Mouse (Mus musculus) heart, postnatal 0 days (tissue): ENCODE measurements around the gene Myo9a. TPM values are rescaled to one million over a fixed set of nuclear protein-coding genes. Genes with fewer than 3 reads are reported as not detected.

Source experiments
- ATAC-seq: fragments of 200-750 bp; cut with Nextera tagmentation; 2 replicates; pipeline ENCODE4 v1.8.0; 2017; ENCODE audit warnings: low read depth, moderate number of reproducible peaks, moderate library complexity; ENCODE audit not compliant: insufficient read depth
- DNase-seq: peaks from one replicate; pipeline ENCODE4 v3.0.0-alpha.2; 2016; ENCODE audit warnings: low spot score
- H3K27ac ChIP-seq: fragments of 300-500 bp; sonication (generic); 2 replicates; pipeline ENCODE4 v1.5.1; 2014; ENCODE audit warnings: low read depth, mild to moderate bottlenecking
- H3K27me3 ChIP-seq: fragments of 300-500 bp; sonication (generic); 2 replicates; pipeline ENCODE4 v1.6.1; 2014; ENCODE audit warnings: low read length, mixed read lengths; ENCODE audit not compliant: control insufficient read depth, insufficient read depth
- H3K36me3 ChIP-seq: fragments of 300-500 bp; sonication (generic); replicated peaks from 2 replicates; pipeline ENCODE4 v1.6.1; 2014; ENCODE audit warnings: low read length, mixed read lengths; ENCODE audit not compliant: control insufficient read depth, insufficient read depth
- H3K4me1 ChIP-seq: fragments of 300-500 bp; sonication (generic); 2 replicates; pipeline ENCODE4 v1.6.1; 2014; ENCODE audit warnings: antibody characterized with exemption; ENCODE audit not compliant: control insufficient read depth, insufficient read depth
- H3K4me2 ChIP-seq: fragments of 300-500 bp; sonication (generic); 2 replicates; pipeline ENCODE4 v1.6.1; 2014; ENCODE audit warnings: low read depth, mild to moderate bottlenecking, low read length, moderate library complexity
- H3K4me3 ChIP-seq: fragments of 300-500 bp; sonication (generic); 2 replicates; pipeline ENCODE4 v1.5.1; 2014; ENCODE audit warnings: low read depth, low read length
- H3K9ac ChIP-seq: fragments of 300-500 bp; sonication (generic); replicated peaks from 2 replicates; pipeline ENCODE4 v1.6.1; 2014; ENCODE audit warnings: low read depth, low read length, mixed read lengths
- H3K9me3 ChIP-seq: fragments of 300-500 bp; sonication (generic); replicated peaks from 2 replicates; pipeline ENCODE4 v1.6.1; 2016; ENCODE audit warnings: low read length; ENCODE audit not compliant: control insufficient read depth
- CTCF ChIP-seq: IDR thresholded peaks from 2 replicates; pipeline ENCODE4 v1.5.1; 2016; ENCODE audit warnings: antibody characterized with exemption, control low read depth, low read depth
- EP300 ChIP-seq: IDR thresholded peaks from 2 replicates; pipeline ENCODE4 v1.6.1; 2016; ENCODE audit warnings: antibody characterized with exemption, low read depth
- WGBS: fragments of 180-500 bp; shearing (Covaris S2); extraction: QIAGEN DNeasy Blood & Tissue Kit; methylation state at CpG from one replicate; pipeline ENCODE4 v1.1.7; 2014; 5-methylcytosine and 5-hydroxymethylcytosine counted together
- polyA plus RNA-seq: library from polyadenylated mRNA; unstranded; fragments of >200 nt; fragmentation: Nextera tagmentation; extraction: Ambion mirVana; gene quantifications from 2 replicates; pipeline ENCODE4 v1.2.1, GENCODE M21; 2015
- total RNA-seq: library from RNA; depleted of rRNA; stranded (reverse); fragments of >200 nt; gene quantifications from 2 replicates; pipeline ENCODE4 v1.2.3, GENCODE M21; 2014; ENCODE audit warnings: low replicate concordance

Gene Myo9a
- total and polyA plus RNA-seq, 2 experiments from 2014 or later = 4.5 to 12.2 TPM

GRCm38 (mm10) chr9:59725515-59725914 is 25.2 kb upstream of the Myo9a start:
- no peak for TF ChIP-seq EP300
- no peak for TF ChIP-seq CTCF
- H3K9ac ChIP-seq = no peak overlapping the region
- no peaks in the 10 kb centered on the region for H3K27me3 ChIP-seq
- H3K9me3 ChIP-seq = no peaks in the 10 kb centered on the region
- peaks cover 11% of the 10 kb centered on the region for H3K4me1 ChIP-seq
- no peaks in the 10 kb centered on the region for H3K36me3 ChIP-seq
- H3K27ac ChIP-seq = no peak overlapping the region
- ATAC-seq = no peak
- no peak overlapping the region for H3K4me3 ChIP-seq
- DNase-seq = no peak
- WGBS = 73% methylated on average over 10 of the region's 10 CpGs
- H3K4me2 ChIP-seq = no peak overlapping the region

DNA sequence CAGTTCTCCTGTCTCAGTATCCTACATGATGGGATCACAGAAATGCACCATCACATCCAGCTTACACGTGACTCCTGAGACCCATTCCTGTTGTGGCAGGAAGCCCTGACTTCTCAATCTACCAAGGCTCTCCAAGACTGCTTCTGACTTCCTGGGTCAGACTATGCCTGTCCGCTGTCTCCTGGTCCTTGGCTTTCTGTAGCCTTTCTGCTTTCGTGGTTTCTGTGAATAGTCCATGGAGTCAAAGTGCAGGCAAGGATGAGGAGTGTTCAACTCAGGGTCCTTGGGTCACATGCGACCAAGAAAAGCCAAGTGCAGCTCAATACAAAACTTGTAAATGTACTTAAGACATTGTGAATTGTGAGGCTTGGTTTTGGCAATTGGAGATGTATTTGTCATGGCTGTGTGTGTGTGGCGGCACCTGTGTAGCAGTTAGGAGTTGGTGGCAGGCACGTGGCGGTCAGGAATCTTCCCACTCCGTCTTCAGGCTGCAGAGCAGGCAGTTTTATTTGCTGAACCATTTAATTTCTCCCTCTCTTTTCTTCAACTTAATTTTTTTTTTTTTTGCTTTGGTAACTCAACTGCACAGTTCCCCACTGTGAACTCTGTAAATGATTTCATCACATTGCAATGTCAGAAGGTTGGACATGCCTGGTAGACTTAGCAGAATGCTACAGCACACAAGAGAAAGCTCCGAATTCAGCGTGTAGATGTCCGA is 23.0 kb upstream of the Myo9a start:
- no peaks in the 10 kb centered on the region for H3K36me3 ChIP-seq
- TF ChIP-seq CTCF (no peak), EP300 (no peak)
- no peak overlapping the region for H3K4me3 ChIP-seq
- H3K27me3 ChIP-seq = no peaks in the 10 kb centered on the region
- no peak for DNase-seq
- no peak overlapping the region for H3K27ac ChIP-seq
- no peak overlapping the region for H3K9ac ChIP-seq
- 70% methylated on average over 11 of the region's 11 CpGs for WGBS
- no peak for ATAC-seq
- H3K9me3 ChIP-seq = no peaks in the 10 kb centered on the region
- no peak overlapping the region for H3K4me2 ChIP-seq
- peaks cover 11% of the 10 kb centered on the region for H3K4me1 ChIP-seq

DNA sequence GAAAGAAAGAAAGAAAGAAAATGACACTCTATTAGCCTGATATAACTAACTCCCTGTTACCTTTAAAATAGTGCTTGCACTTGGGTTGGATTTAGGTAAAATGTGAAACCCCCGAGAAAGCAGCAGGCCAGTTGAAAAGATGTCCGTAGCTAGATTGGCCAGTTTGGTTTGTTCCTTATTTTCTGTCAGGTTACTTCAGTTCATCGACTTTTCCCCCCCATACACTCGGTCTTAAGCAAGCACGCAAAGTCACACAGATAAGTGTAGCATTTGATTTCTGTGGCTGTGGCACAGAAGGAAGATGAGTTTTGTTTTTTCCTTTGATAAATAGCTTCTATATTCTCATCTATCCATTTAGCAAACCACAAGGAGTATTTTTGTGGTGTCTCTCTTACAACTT is 19.6 kb upstream of the Myo9a start:
- no peak for TF ChIP-seq CTCF
- no peak for TF ChIP-seq EP300
- Histone ChIP-seq H3K27me3 (no peaks in the 10 kb centered on the region), H3K27ac (no peak overlapping the region), H3K36me3 (no peaks in the 10 kb centered on the region), H3K9ac (no peak overlapping the region), H3K4me3 (no peak overlapping the region), H3K9me3 (no peaks in the 10 kb centered on the region), H3K4me1 (peaks cover 11% of the 10 kb centered on the region), H3K4me2 (no peak overlapping the region)
- no peak for ATAC-seq
- DNase-seq = no peak
- 88% methylated on average over 5 of the region's 5 CpGs for WGBS

DNA sequence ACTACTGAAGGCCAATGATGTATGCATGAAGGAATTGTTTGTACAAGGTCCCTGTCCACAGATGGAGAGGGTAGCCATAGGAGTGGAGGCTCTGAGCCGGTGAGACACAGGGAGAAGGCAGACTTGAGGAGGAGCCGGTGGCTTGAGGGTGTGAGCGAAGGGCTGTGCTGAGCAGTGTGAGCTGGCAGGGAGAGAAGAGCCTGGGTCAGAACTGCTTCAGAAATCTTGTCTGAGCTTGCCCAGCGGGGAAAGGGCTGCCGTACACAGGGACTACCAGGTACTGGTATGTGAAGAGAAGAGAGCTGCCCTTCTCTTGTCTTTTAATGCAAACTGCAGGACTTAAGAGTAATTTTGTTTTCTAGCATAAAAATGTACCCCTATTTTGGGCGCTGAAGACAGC is 17.6 kb upstream of the Myo9a start:
- Histone ChIP-seq H3K4me1 (peaks cover 24% of the 10 kb centered on the region), H3K4me2 (no peak overlapping the region), H3K36me3 (no peaks in the 10 kb centered on the region), H3K27ac (no peak overlapping the region), H3K9me3 (no peaks in the 10 kb centered on the region), H3K9ac (no peak overlapping the region), H3K4me3 (no peak overlapping the region), H3K27me3 (no peaks in the 10 kb centered on the region)
- ATAC-seq (no peak), DNase-seq (no peak)
- TF ChIP-seq CTCF (no peak), EP300 (no peak)
- WGBS = 46% methylated on average over 6 of the region's 6 CpGs

GRCm38 (mm10) chr9:59735394-59735793 is 15.3 kb upstream of the Myo9a start:
- Histone ChIP-seq H3K4me1 (peaks cover 30% of the 10 kb centered on the region), H3K4me3 (no peak overlapping the region), H3K9me3 (no peaks in the 10 kb centered on the region), H3K27ac (peak overlapping the region; percentile 55), H3K9ac (no peak overlapping the region), H3K27me3 (no peaks in the 10 kb centered on the region), H3K4me2 (no peak overlapping the region), H3K36me3 (no peaks in the 10 kb centered on the region)
- WGBS = 13% methylated on average over 4 of the region's 4 CpGs
- ATAC-seq (no peak), DNase-seq (peak; percentile 36)
- TF ChIP-seq CTCF (no peak), EP300 (no peak)

DNA sequence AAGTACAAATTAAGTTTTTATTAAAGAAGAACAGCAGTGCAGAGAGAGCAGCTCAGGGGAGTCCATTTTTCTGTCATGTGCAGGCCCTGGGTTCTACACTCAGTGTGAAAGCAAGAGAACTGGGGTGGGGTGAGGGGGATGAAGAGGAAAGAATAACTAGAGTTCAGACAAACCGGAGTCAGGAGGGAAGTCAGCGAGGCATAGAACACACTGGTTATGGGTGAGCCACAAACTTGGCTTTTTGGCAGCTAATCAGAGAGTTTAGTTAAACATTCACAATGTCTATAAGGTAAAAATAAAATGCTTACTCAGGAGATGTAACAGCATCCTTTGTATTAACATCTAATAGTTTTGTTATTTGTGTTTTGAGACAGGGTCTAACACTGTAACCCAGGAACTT is 10.1 kb upstream of the Myo9a start:
- DNase-seq (no peak), ATAC-seq (no peak)
- no peaks in the 10 kb centered on the region for H3K36me3 ChIP-seq
- H3K27me3 ChIP-seq = no peaks in the 10 kb centered on the region
- no peak overlapping the region for H3K4me2 ChIP-seq
- H3K9ac ChIP-seq = no peak overlapping the region
- H3K4me3 ChIP-seq = no peak overlapping the region
- 90% methylated on average over 2 of the region's 2 CpGs for WGBS
- H3K27ac ChIP-seq = no peak overlapping the region
- H3K9me3 ChIP-seq = no peaks in the 10 kb centered on the region
- TF ChIP-seq EP300 (no peak), CTCF (no peak)
- peaks cover 25% of the 10 kb centered on the region for H3K4me1 ChIP-seq
